Mouse (Mus musculus): ENCODE data around the gene Pdcd4. TPM values are rescaled to one million over a fixed set of nuclear protein-coding genes. Genes with fewer than 3 reads are reported as not detected.

The Pdcd4 gene
- polyA plus RNA-seq, 1 experiment from 2014 or later, result 204 TPM

DNA sequence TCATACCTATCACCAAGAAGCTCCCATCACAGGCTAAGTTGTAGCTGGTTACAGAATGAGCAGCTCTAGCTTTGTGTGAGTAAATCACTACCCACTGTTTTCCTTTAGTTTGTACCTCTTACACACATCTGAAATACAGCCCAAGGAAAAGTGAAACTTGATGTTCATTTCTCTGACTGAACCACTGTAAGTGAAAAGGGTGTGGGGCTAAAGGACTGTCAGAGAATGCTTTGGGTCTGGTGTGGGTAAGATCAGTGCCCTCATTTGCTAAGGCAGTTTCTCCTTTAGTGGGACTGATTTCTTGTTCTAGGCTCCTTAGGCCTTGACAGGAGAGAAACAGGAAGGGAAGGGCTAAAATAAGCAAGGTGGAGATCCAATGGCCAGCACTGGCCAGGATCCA is 42.0 kb downstream of the Pdcd4 start:
- DNase-seq (ENCODE audit: low spot score) (no peak), ATAC-seq (ENCODE audit: low FRiP score, low TSS enrichment) (no peak)
- no peak for TF ChIP-seq EP300 (optimal IDR thresholded peaks at IDR 0.05)
- Histone ChIP-seq H3K27me3 (ENCODE audit: control insufficient read depth, insufficient read depth, low read length) (no peaks in the 10 kb centered on the region), H3K9me3 (ENCODE audit: control insufficient read depth, low read length) (no peaks in the 10 kb centered on the region), H3K4me3 (ENCODE audit: low read depth, low read length) (no peak overlapping the region), H3K9ac (ENCODE audit: low read length) (no peak overlapping the region), H3K4me1 (replicated peaks; ENCODE audit: control insufficient read depth, insufficient read depth) (no peaks in the 10 kb centered on the region), H3K36me3 (ENCODE audit: control insufficient read depth, insufficient read depth, low read length) (peaks cover 5% of the 10 kb centered on the region; the same call in 1 of the 2 replicates), H3K4me2 (replicated peaks; ENCODE audit: low read depth) (no peak overlapping the region), H3K27ac (replicated peaks) (no peak overlapping the region)

DNA sequence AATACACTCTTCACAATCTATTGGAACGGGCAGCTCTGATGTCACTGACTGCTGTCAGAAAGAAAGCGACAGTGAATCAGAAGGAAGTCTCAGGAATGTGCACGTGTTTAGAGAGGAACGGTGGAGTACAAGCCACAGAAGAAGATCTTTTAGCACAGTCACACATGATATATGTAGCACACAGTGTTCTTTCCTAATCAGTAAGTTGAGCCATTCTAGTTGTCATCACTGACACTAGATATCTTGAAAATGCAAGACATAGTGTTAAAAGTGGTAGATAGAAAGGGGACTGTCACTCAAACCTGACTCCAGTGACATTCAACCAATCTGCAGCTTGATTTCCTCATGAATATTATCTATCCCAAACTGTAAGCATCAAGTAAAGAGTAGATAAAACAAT is 47.4 kb downstream of the Pdcd4 start:
- Histone ChIP-seq H3K4me2 (replicated peaks; ENCODE audit: low read depth) (no peak overlapping the region), H3K27me3 (ENCODE audit: control insufficient read depth, insufficient read depth, low read length) (no peaks in the 10 kb centered on the region), H3K4me3 (ENCODE audit: low read depth, low read length) (no peak overlapping the region), H3K4me1 (replicated peaks; ENCODE audit: control insufficient read depth, insufficient read depth) (peaks cover 2% of the 10 kb centered on the region; the same call in 1 of the 2 replicates), H3K9me3 (ENCODE audit: control insufficient read depth, low read length) (no peaks in the 10 kb centered on the region), H3K36me3 (ENCODE audit: control insufficient read depth, insufficient read depth, low read length) (no peaks in the 10 kb centered on the region), H3K27ac (replicated peaks) (no peak overlapping the region), H3K9ac (ENCODE audit: low read length) (no peak overlapping the region)
- no peak for ATAC-seq (ENCODE audit: low FRiP score, low TSS enrichment)
- no peak for DNase-seq (ENCODE audit: low spot score)
- TF ChIP-seq CTCF (IDR thresholded peaks at IDR 0.05; ENCODE audit: low read depth), result no peak
- no peak for TF ChIP-seq EP300 (optimal IDR thresholded peaks at IDR 0.05)
- 81% methylated on average over 4 of the region's 4 CpGs for WGBS

DNA sequence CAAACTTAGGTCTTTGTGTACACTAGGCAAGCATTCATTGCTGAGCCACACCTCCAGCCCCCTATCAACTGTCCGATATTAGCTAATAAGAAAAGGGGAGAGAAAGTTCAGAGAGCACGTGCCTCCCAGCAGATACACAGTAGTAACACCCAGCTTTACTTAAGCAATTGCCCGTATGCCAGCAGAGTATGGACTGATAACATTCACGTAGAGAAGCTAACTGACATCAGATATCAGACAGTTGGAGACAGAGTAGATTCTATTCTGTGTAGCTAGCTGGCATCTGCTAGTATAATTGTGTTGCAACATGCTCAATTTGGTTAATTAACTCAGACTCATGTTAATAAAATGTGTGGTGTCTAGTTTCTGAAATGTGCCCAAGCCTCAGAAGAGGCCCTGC is 49.1 kb downstream of the Pdcd4 start:
- WGBS, result 56% methylated on average over 4 of the region's 4 CpGs

DNA sequence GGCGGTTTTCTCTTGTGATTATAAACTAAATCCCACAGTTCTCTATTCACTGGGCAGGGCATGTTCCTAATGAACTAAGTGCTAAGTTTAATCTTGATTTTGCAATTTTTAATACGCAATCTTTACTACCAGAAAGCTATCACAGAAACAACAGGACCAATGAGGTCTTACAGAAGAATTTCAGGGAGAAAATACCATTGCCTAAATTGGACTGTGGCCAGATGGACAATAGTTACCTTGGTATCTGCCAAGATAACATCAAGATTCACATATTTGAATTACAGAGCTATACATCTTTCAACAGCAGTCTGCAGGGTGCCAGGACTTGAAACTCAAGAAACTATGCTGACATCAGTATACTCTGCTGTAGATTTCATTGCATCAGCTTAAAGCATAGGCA is 50.3 kb downstream of the Pdcd4 start:
- Histone ChIP-seq H3K9ac (ENCODE audit: low read length) (no peak overlapping the region), H3K27me3 (ENCODE audit: control insufficient read depth, insufficient read depth, low read length) (no peaks in the 10 kb centered on the region), H3K27ac (replicated peaks) (0 out of 2 replicates have a peak overlapping the region, but pooled peaks have one; percentile 6), H3K9me3 (ENCODE audit: control insufficient read depth, low read length) (no peaks in the 10 kb centered on the region), H3K4me2 (replicated peaks; ENCODE audit: low read depth) (0 out of 2 replicates have a peak overlapping the region, but pooled peaks have one; percentile 1), H3K36me3 (ENCODE audit: control insufficient read depth, insufficient read depth, low read length) (no peaks in the 10 kb centered on the region), H3K4me1 (replicated peaks; ENCODE audit: control insufficient read depth, insufficient read depth) (peaks cover 2% of the 10 kb centered on the region; the same call in 1 of the 2 replicates), H3K4me3 (ENCODE audit: low read depth, low read length) (no peak overlapping the region)
- TF ChIP-seq CTCF (IDR thresholded peaks at IDR 0.05; ENCODE audit: low read depth), result no peak
- TF ChIP-seq EP300 (optimal IDR thresholded peaks at IDR 0.05), result no peak
- DNase-seq (ENCODE audit: low spot score), result no peak
- ATAC-seq (ENCODE audit: low FRiP score, low TSS enrichment), result no peak
- WGBS, result 80% methylated on average over 2 of the region's 2 CpGs

More for the DNA sequence above, 49.1 kb downstream of the Pdcd4 start:
- no peaks in the 10 kb centered on the region for H3K36me3 ChIP-seq (ENCODE audit: control insufficient read depth, insufficient read depth, low read length)
- no peak overlapping the region for H3K4me2 ChIP-seq (replicated peaks; ENCODE audit: low read depth)
- no peak overlapping the region for H3K4me3 ChIP-seq (ENCODE audit: low read depth, low read length)
- ATAC-seq (ENCODE audit: low FRiP score, low TSS enrichment) (no peak), DNase-seq (ENCODE audit: low spot score) (peak; percentile 45)
- H3K27ac ChIP-seq (replicated peaks), result no peak overlapping the region
- H3K9ac ChIP-seq (ENCODE audit: low read length), result no peak overlapping the region
- H3K4me1 ChIP-seq (replicated peaks; ENCODE audit: control insufficient read depth, insufficient read depth), result peaks cover 2% of the 10 kb centered on the region; the same call in 1 of the 2 replicates
- TF ChIP-seq EP300 (optimal IDR thresholded peaks at IDR 0.05) (no peak), CTCF (IDR thresholded peaks at IDR 0.05; ENCODE audit: low read depth) (no peak)
- H3K27me3 ChIP-seq (ENCODE audit: control insufficient read depth, insufficient read depth, low read length), result no peaks in the 10 kb centered on the region
- no peaks in the 10 kb centered on the region for H3K9me3 ChIP-seq (ENCODE audit: control insufficient read depth, low read length)

DNA sequence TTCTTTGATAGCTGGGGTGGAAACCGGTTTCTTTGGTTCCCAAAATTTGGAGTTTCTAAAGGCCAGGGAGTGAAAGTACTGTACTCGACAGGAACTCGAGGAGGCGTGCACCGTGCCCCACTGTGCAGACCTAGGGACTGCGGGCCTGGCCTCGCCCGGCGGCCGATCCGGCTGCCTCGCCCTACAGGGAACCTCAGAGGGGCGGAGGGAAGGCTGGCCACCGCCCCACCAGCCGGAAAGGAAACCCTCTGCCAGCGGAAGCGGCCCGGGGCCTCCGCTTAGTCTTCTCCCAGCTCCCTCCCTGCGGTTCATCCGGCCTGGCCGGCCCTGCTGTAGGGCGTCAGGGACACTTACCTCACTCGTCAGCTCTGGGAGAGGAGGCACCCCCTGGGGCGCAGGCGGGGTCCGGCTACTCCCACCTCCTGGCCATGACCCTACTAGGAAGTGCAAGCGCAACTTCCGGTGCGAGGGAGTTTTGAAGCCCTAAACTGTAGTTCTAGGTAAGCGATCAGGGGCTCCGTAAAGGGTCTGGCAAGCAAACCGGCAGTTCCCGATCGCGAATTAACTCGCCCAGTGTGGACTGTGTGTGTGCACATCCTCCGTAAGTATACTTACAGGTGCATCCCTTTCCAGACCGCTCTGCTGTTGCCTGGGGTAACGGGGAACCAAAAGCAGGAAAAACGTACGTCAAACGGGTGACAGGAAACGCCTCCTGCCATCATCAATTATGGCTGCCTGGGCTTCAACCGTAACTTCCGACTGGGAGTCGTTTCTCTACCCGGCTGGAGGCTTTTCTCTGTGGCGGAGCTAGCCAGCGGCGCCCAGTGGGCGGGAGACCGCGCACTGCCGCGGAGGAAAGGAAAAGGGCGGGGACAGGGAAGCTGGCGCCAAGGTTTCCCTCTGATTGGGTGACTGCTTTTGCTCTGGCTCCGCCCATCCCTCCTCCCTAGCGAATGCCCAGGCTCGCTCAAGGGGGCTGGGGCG is 52.1 kb downstream of the Pdcd4 start, which contains the start of the genes Shoc2 and Bbip1:
Shoc2 (plus strand) TSS at position 505 of the 984 bp plus-strand sequence.
Bbip1 (minus strand) TSS at position 826 of the 984 bp plus-strand sequence.
- Histone ChIP-seq H3K27me3 (ENCODE audit: control insufficient read depth, insufficient read depth, low read length) (no peaks in the 10 kb centered on the region), H3K4me2 (replicated peaks; ENCODE audit: low read depth) (peak within 1 kb of the TSS; percentile 75), H3K4me1 (replicated peaks; ENCODE audit: control insufficient read depth, insufficient read depth) (peaks cover 2% of the 10 kb centered on the region; the same call in 1 of the 2 replicates), H3K4me3 (ENCODE audit: low read depth, low read length) (peak within 1 kb of the TSS; percentile 91), H3K9me3 (ENCODE audit: control insufficient read depth, low read length) (no peaks in the 10 kb centered on the region), H3K36me3 (ENCODE audit: control insufficient read depth, insufficient read depth, low read length) (no peaks in the 10 kb centered on the region), H3K27ac (replicated peaks) (peak within 1 kb of the TSS; percentile 99), H3K9ac (ENCODE audit: low read length) (peak within 1 kb of the TSS; percentile 96)
- ATAC-seq (ENCODE audit: low FRiP score, low TSS enrichment), result peak; percentile 95
- under 1% methylated on average over 49 of the region's 62 CpGs for WGBS
- peak; percentile 91 for TF ChIP-seq EP300 (optimal IDR thresholded peaks at IDR 0.05)
- TF ChIP-seq CTCF (IDR thresholded peaks at IDR 0.05; ENCODE audit: low read depth), result peak; percentile 48
- DNase-seq (ENCODE audit: low spot score), result peak; percentile 99

DNA sequence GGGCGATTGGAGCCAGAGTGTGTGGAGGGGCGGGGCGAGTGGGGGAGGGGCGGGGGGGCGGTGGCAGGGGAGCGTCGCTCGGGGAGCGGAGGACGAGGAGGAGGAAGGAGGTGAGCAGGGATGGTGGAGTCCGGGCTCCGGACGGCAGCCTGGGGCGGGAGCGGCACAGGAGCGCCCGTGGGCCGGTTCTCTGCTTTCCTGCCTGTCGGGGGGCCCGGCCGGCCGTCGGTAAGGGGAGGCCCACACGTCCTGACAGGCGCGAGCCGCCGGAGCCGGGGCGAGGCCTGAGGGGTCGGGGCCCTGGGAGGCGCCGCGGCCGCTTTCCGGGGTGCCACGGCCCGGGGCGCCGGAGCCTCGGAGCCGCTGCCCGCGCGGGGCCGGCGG is 52.7 kb downstream of the Pdcd4 start:
- Histone ChIP-seq H3K9ac (ENCODE audit: low read length) (peak overlapping the region; percentile 96), H3K9me3 (ENCODE audit: control insufficient read depth, low read length) (no peaks in the 10 kb centered on the region), H3K4me1 (replicated peaks; ENCODE audit: control insufficient read depth, insufficient read depth) (peaks cover 2% of the 10 kb centered on the region; the same call in 1 of the 2 replicates), H3K4me2 (replicated peaks; ENCODE audit: low read depth) (peak overlapping the region; percentile 75), H3K4me3 (ENCODE audit: low read depth, low read length) (peak overlapping the region; percentile 91), H3K27ac (replicated peaks) (peak overlapping the region; percentile 98), H3K27me3 (ENCODE audit: control insufficient read depth, insufficient read depth, low read length) (no peaks in the 10 kb centered on the region), H3K36me3 (ENCODE audit: control insufficient read depth, insufficient read depth, low read length) (no peaks in the 10 kb centered on the region)
- TF ChIP-seq CTCF (IDR thresholded peaks at IDR 0.05; ENCODE audit: low read depth) (no peak), EP300 (optimal IDR thresholded peaks at IDR 0.05) (no peak)
- WGBS, result 0% methylated on average over 21 of the region's 47 CpGs
- ATAC-seq (ENCODE audit: low FRiP score, low TSS enrichment) (no peak), DNase-seq (ENCODE audit: low spot score) (no peak)
